Mouse (Mus musculus) left cerebral cortex, postnatal 14 days (tissue): Measurements from ENCODE around the gene Vtcn1. TPM values are rescaled to one million over a fixed set of nuclear protein-coding genes. Genes with fewer than 3 reads are reported as not detected.

Experiments
- DNase-seq, 2 experiments: peaks; one replicate each; pipeline ENCODE4 v3.0.0; 2021 to 2022; ENCODE audit warnings: low spot score in 2 of 2, mixed read lengths in 1 of 2
- intact Hi-C: fragments of 180-260 bp; cut with DNase I; formaldehyde crosslinking; loops from one replicate; pipeline ENCODE4 v1.15.1; 2025
- total RNA-seq, 2 experiments: library from RNA; stranded (reverse); gene quantifications; 2 replicates each; pipeline ENCODE4 v1.2.3; 2021

The Vtcn1 gene
- total RNA-seq, 2 experiments from 2014 or later: 0.13 TPM; not detected in 1

- DNase-seq: no peak
- intact Hi-C loops: no loop called here
Measured at GRCm38 (mm10) chr3:100911026-100911425, 85.8 kb downstream of the Vtcn1 start.

GRCm38 (mm10) chr3:100911498-100912213, 86.4 kb downstream of the Vtcn1 start:
- intact Hi-C loops: no loop called here

GRCm38 (mm10) chr3:100916844-100917243, 91.6 kb downstream of the Vtcn1 start:
- peak; percentile 36 to 62 for DNase-seq
- intact Hi-C loops: no loop called here

More at GRCm38 (mm10) chr3:100911498-100912213, 86.4 kb downstream of the Vtcn1 start:
- DNase-seq: peak in 1 of 2 experiments; percentile 38

GRCm38 (mm10) chr3:100920611-100921140, 95.4 kb downstream of the Vtcn1 start:
- intact Hi-C loops: loop anchor here (5.0 kb wide), 1 partner anchor 153 kb away; no protein-coding TSS in a partner anchor
- no peak for DNase-seq

- DNase-seq: peak; percentile 99 to 100
- intact Hi-C loops: loop anchor here (5.0 kb wide), 1 partner anchor 155 kb away; no protein-coding TSS in a partner anchor
Measured at GRCm38 (mm10) chr3:100921825-100922505, 96.7 kb downstream of the Vtcn1 start, which contains the start of gene Trim45. Gene Trim45 (plus strand): TSS chr3:100922202.

GRCm38 (mm10) chr3:100922506-100923375, 97.5 kb downstream of the Vtcn1 start:
- DNase-seq: peak in 1 of 2 experiments; percentile 25
- intact Hi-C loops: loop anchor here (5.0 kb wide), 1 partner anchor 155 kb away; no protein-coding TSS in a partner anchor

- intact Hi-C loops: loop anchor here (5.0 kb wide), 1 partner anchor 157 kb away; no protein-coding TSS in a partner anchor
Measured at GRCm38 (mm10) chr3:100924065-100924732, 98.9 kb downstream of the Vtcn1 start.

GRCm38 (mm10) chr3:100925176-100925575, 99.9 kb downstream of the Vtcn1 start:
- no peak for DNase-seq
- intact Hi-C loops: no loop called here

More at GRCm38 (mm10) chr3:100924065-100924732, 98.9 kb downstream of the Vtcn1 start:
- DNase-seq: peak; percentile 20 to 60

GRCm38 (mm10) chr3:100931332-100932076, 106.2 kb downstream of the Vtcn1 start:
- DNase-seq: no peak
- intact Hi-C loops: no loop called here

- DNase-seq: no peak
- intact Hi-C loops: no loop called here
Measured at GRCm38 (mm10) chr3:100932077-100932944, 107.1 kb downstream of the Vtcn1 start.

- no peak for DNase-seq
- intact Hi-C loops: no loop called here
Measured at GRCm38 (mm10) chr3:100935521-100935920, 110.3 kb downstream of the Vtcn1 start.

- intact Hi-C loops: no loop called here
- DNase-seq: no peak
Measured at GRCm38 (mm10) chr3:100936201-100936600, 110.9 kb downstream of the Vtcn1 start.

- intact Hi-C loops: no loop called here
- no peak for DNase-seq
Measured at GRCm38 (mm10) chr3:100938211-100938610, 113.0 kb downstream of the Vtcn1 start.

GRCm38 (mm10) chr3:100940496-100941037, 115.3 kb downstream of the Vtcn1 start:
- intact Hi-C loops: no loop called here
- no peak for DNase-seq
